Mouse (Mus musculus) mouse embryonic stem cell (cell line): ENCODE results near the gene Acsbg1.

Experiments used
- in situ Hi-C, 2 experiments: fragments of 300-500 bp; cut with MboI; formaldehyde crosslinking; loops; 1 replicate in 1 of 2; 3 replicates in 1 of 2; pipeline ENCODE4 v1.14.3; 2019 to 2020; ENCODE audit warnings: low sequenced_read_pairs in 2 of 2, low pct_unique_long_range_greater_than_20kb in 1 of 2, mixed read lengths in 1 of 2; ENCODE audit not compliant: unreplicated experiment in 1 of 2

Gene Acsbg1

DNA sequence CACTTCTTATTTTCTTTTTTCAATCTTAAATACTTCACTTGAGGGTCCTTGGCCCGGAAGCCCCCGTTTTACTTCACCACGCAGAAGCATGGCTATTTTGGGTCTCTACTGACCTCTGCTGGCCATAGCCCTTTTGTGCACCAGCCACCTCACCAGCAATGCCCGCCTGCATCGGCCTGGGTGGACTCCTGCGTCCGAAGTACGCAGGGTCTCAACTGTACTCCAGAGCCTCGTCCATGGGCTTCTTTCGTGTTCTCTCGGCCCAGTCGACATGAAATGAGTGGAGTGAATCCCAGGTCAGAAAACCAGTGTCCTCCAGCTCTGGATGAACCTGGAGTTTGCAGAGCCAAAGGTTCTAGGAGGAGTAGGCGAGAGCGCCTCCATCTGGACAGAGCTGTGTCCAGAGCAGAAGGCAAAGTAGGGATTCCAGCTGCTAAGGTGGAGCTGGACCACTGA, 14.9 kb upstream of the Acsbg1 start:
- in situ Hi-C loops: no loop called here

- in situ Hi-C loops: no loop called here
Measured at GRCm38 (mm10) chr9:54673887-54674286, 12.2 kb upstream of the Acsbg1 start.

- in situ Hi-C loops: no loop called here
Measured at GRCm38 (mm10) chr9:54671962-54672361, 10.3 kb upstream of the Acsbg1 start.

DNA sequence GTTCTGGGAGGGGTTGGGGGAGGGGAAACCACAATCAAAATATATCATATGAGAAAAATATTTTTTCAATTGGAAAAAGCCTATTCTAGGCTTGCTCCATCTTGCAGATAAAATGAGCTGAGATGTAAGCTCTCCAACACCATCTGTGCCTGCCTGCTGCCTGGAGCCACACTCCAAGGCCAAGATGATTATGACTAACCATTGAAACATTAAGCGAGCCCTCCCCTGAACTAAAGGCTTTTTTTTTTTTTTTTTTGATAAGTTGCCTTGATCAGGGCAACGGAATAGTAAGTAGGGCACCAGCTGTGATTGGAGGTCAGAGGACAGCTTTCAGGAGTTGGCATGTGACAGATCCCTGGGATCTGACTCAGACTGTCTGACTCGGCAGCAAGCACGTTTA, 6.8 kb upstream of the Acsbg1 start:
- in situ Hi-C loops: no loop called here

DNA sequence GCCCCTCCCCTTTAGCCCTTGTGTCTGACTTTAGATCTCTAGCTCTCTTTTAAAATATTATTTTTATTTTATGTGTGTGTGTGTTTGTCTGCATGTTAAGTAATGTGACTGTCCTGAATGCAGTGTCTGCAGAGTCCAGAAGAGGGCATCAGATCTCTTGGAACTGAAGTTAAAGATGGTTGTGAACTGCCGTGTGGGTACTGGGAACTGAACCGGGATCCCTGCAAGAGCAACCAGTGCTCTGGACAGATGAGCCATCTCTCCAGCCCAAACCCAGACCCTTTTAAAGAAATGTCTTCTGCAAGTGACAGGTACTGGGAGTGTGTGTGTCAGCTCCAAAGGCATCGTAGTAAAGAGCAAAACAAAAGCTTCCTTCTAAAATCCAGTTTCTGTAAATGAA, 4.4 kb upstream of the Acsbg1 start:
- in situ Hi-C loops: no loop called here

DNA sequence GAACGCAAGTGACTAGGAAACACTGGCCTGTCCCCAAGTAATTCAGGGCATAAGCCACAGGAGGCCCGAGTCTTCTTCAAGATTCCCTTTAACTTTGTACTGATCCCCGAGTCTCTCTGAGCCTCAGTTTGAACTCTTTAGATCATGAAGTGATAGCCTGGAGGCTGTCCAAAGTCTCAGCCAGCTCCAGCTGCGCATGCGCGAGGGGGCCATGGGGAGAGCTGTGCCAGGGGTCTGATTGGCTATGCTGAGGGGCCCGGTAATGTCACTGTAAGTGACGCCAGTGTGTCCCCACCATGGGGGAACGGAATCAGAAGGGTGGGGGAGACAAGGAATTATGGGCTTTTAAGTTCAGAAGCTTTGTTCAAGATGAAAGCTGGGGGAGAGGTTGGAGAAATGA, 2.7 kb upstream of the Acsbg1 start:
- in situ Hi-C loops: no loop called here

- in situ Hi-C loops: no loop called here
Measured at GRCm38 (mm10) chr9:54658773-54659172, 2.9 kb downstream of the Acsbg1 start.

DNA sequence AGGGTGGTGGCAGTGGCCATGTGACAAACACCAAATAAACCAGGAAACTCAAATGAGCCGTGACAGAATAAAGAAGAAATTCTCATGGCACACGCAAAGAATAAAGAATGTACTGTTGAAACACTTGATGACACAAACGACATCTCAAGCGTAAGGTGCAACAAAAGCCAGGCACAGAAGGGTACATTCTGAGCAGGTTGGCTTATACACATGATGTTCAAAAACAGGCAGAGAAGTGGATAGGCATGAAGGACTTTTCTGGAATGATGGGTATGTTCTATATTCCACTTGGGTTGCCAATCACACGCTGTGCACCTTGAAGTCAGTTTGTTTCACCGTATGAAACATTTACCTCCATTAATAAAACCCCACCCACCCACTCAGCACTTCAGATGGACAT, 5.3 kb downstream of the Acsbg1 start:
- in situ Hi-C loops: no loop called here

GRCm38 (mm10) chr9:54655846-54656245, 5.8 kb downstream of the Acsbg1 start:
- in situ Hi-C loops: no loop called here

- in situ Hi-C loops: no loop called here
Measured at GRCm38 (mm10) chr9:54652778-54653177, 8.9 kb downstream of the Acsbg1 start.

GRCm38 (mm10) chr9:54649360-54649759, 12.3 kb downstream of the Acsbg1 start:
- in situ Hi-C loops: no loop called here

- in situ Hi-C loops: no loop called here
Measured at GRCm38 (mm10) chr9:54647456-54647855, 14.2 kb downstream of the Acsbg1 start.

GRCm38 (mm10) chr9:54646252-54646651, 15.4 kb downstream of the Acsbg1 start:
- in situ Hi-C loops: no loop called here

- in situ Hi-C loops: no loop called here
Measured at GRCm38 (mm10) chr9:54645530-54645929, 16.1 kb downstream of the Acsbg1 start.

GRCm38 (mm10) chr9:54643179-54643578, 18.5 kb downstream of the Acsbg1 start:
- in situ Hi-C loops: no loop called here

DNA sequence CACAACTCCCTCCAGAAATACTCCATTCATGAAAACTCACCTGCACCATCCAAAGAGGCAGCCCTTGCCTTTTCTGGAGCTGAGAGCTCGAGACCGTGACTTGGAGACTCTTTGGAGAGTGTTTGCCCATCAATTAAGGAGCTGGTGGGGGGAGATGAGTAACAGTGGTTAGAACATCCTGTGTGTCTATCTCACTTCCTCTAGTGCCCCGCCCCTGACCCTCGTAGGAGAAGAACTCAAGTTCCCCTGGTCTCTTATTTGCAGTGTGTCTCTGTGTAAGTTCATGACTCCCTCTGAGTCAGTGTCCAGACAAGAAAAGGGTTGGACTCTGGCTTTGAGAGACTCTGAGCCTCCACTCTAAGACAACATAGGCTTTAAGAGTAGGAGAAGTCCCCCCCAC, 19.1 kb downstream of the Acsbg1 start:
- in situ Hi-C loops: no loop called here

- in situ Hi-C loops: no loop called here
Measured at GRCm38 (mm10) chr9:54642149-54642548, 19.5 kb downstream of the Acsbg1 start.

GRCm38 (mm10) chr9:54641548-54641947, 20.1 kb downstream of the Acsbg1 start:
- in situ Hi-C loops: no loop called here

GRCm38 (mm10) chr9:54639192-54639591, 22.5 kb downstream of the Acsbg1 start:
- in situ Hi-C loops: no loop called here

DNA sequence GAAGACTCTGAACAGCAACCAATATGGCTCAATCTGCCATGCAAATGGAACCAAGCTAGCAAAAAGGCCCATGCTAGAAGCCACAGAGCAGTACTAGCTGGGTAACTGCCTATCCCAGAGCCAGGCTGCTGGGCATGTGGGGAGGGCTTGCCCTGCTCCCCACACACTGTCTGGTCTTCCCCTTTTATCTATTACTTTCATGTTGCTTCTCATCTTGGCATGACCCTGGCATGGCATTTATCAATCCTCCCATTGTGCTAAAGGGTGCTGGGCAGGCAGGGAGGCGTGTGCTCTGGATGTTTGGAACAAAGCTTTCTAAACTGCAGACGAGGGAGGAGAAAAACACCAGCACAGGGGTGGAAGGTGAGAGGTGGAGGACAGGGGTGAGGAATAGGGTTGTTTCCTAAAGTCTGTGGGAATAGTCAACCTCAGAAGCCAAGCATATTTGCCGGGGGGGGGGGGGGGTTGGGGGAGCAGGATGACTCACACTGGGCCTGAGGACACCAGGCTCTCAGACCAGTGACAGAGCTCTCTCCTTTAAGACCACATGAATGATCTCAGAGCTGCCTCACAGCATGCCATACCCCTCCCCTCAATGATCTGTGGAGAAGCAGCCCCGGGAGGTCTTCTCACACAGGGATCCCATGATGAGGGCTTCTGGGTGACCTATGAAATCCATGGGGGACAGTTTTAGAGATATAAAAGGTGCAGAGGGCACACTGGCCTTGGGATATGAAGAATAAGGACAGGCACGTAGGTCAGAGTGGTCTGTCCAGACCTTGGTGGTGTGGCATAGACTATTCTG, 24.0 kb downstream of the Acsbg1 start:
- in situ Hi-C loops: no loop called here
